Mouse (Mus musculus) CH12.LX (cell line): ENCODE measurements around the gene Slc45a3. TPM values are rescaled to one million over a fixed set of nuclear protein-coding genes. Genes with fewer than 3 reads are reported as not detected.

ENCODE experiments used
- DNase-seq: peaks from one replicate; pipeline ENCODE4 v3.0.0-alpha.2; 2013; ENCODE audit errors: extremely low read depth
- H3K27ac ChIP-seq: 2 replicates; pipeline ENCODE4 v1.5.1; 2012; ENCODE audit warnings: low read depth, mild to moderate bottlenecking, control low read depth, moderate library complexity; ENCODE audit not compliant: insufficient read depth
- H3K27me3 ChIP-seq: replicated peaks from 2 replicates; pipeline ENCODE3; 2012; ENCODE audit warnings: inconsistent platforms
- H3K36me3 ChIP-seq, 2 experiments: replicated peaks in 1 of 2; 2 replicates each; pipeline versions ENCODE3 to v1.6.1; 2012; ENCODE audit warnings: inconsistent platforms in 1 of 2, low read length in 1 of 2, mild to moderate bottlenecking in 1 of 2, mixed read lengths in 1 of 2, moderate library complexity in 1 of 2; ENCODE audit not compliant: control insufficient read depth in 1 of 2, insufficient read depth in 1 of 2
- H3K4me1 ChIP-seq, 2 experiments: 2 replicates each; pipeline ENCODE4 v1.6.1; 2012; ENCODE audit warnings: inconsistent platforms in 1 of 2, moderate library complexity in 1 of 2; ENCODE audit not compliant: insufficient read depth in 2 of 2, control insufficient read depth in 1 of 2
- H3K4me2 ChIP-seq: 2 replicates; pipeline ENCODE4 v1.6.1; 2012; ENCODE audit warnings: low read depth, mild to moderate bottlenecking, control low read depth; ENCODE audit not compliant: poor library complexity, insufficient read depth, severe bottlenecking
- H3K4me3 ChIP-seq, 3 experiments: fragments of 150-350 bp in 1 of 3; sonication (generic) in 1 of 3; replicated peaks in 1 of 3; 2 replicates each; pipeline versions ENCODE3 to v1.5.1; 2011 to 2012; ENCODE audit warnings: low read depth in 2 of 3, low read length in 2 of 3, mild to moderate bottlenecking in 2 of 3, moderate library complexity in 2 of 3, control low read depth in 1 of 3, improper control_type of control experiment in 1 of 3, inconsistent platforms in 1 of 3, mixed read lengths in 1 of 3; ENCODE audit not compliant: poor library complexity in 1 of 3
- H3K79me2 ChIP-seq: replicated peaks from 2 replicates; pipeline ENCODE4 v1.6.1; 2012; ENCODE audit warnings: mild to moderate bottlenecking, moderate library complexity; ENCODE audit not compliant: control insufficient read depth, poor library complexity, insufficient read depth, severe bottlenecking; ENCODE audit errors: extremely low read depth
- H3K9ac ChIP-seq: 2 replicates; pipeline ENCODE4 v1.6.1; 2012; ENCODE audit warnings: low read depth, mild to moderate bottlenecking, control low read depth, moderate library complexity; ENCODE audit not compliant: insufficient read depth
- H3K9me3 ChIP-seq: replicated peaks from 2 replicates; pipeline ENCODE3; 2012; ENCODE audit warnings: low read length, inconsistent platforms, mixed read lengths
- BHLHE40 ChIP-seq: IDR thresholded peaks from 2 replicates; pipeline ENCODE4 v1.6.1; 2011; ENCODE audit warnings: mild to moderate bottlenecking, low read depth, low read length, improper control_type of control experiment
- CHD1 ChIP-seq: IDR thresholded peaks from 2 replicates; pipeline ENCODE4 v1.6.1; 2012; ENCODE audit warnings: low read depth, low read length, improper control_type of control experiment, inconsistent platforms
- CHD2 ChIP-seq: IDR thresholded peaks from 2 replicates; pipeline ENCODE4 v1.6.1; 2011; ENCODE audit warnings: low read length, improper control_type of control experiment
- CTCF ChIP-seq, 2 experiments: IDR thresholded peaks in 1 of 2; conservative IDR thresholded peaks in 1 of 2; 2 replicates each; pipeline ENCODE4 v1.5.1; 2011 to 2012; ENCODE audit warnings: low read depth in 2 of 2, low read length in 2 of 2, improper control_type of control experiment in 1 of 2, inconsistent platforms in 1 of 2, mild to moderate bottlenecking in 1 of 2, moderate library complexity in 1 of 2
- E2F4 ChIP-seq: IDR thresholded peaks from 2 replicates; pipeline ENCODE4 v1.6.1; 2011; ENCODE audit warnings: low read depth, low read length, improper control_type of control experiment; ENCODE audit not compliant: insufficient replicate concordance
- ELF1 ChIP-seq: IDR thresholded peaks from 2 replicates; pipeline ENCODE4 v1.6.1; 2014; ENCODE audit warnings: low read depth, mild to moderate bottlenecking, inconsistent platforms, low read length, improper control_type of control experiment
- EP300 ChIP-seq: IDR thresholded peaks from 2 replicates; pipeline ENCODE4 v1.6.1; 2011; ENCODE audit warnings: low read length, improper control_type of control experiment
- ETS1 ChIP-seq: conservative IDR thresholded peaks from 2 replicates; pipeline ENCODE4 v1.6.1; 2012; ENCODE audit warnings: low read depth, mild to moderate bottlenecking, inconsistent platforms, low read length, improper control_type of control experiment, moderate library complexity
- GABPA ChIP-seq: IDR thresholded peaks from 2 replicates; pipeline ENCODE4 v1.6.1; 2012; ENCODE audit warnings: low read depth, low read length, improper control_type of control experiment, inconsistent platforms; ENCODE audit not compliant: insufficient replicate concordance
- HCFC1 ChIP-seq: IDR thresholded peaks from 2 replicates; pipeline ENCODE4 v1.6.1; 2012; ENCODE audit warnings: low read depth, mild to moderate bottlenecking, inconsistent platforms, low read length, improper control_type of control experiment
- IRF4 ChIP-seq: IDR thresholded peaks from 2 replicates; pipeline ENCODE4 v1.6.1; 2014; ENCODE audit warnings: low read depth, mild to moderate bottlenecking, inconsistent platforms, low read length, improper control_type of control experiment
- JUN ChIP-seq: IDR thresholded peaks from 2 replicates; pipeline ENCODE4 v1.6.1; 2011; ENCODE audit warnings: low read depth, mild to moderate bottlenecking, low read length, improper control_type of control experiment, moderate library complexity; ENCODE audit not compliant: insufficient read depth
- JUND ChIP-seq: conservative IDR thresholded peaks from 2 replicates; pipeline ENCODE4 v1.6.1; 2011; ENCODE audit warnings: low read depth, low read length, improper control_type of control experiment
- KAT2A ChIP-seq: IDR thresholded peaks from 2 replicates; pipeline ENCODE4 v1.6.1; 2012; ENCODE audit warnings: low read length, improper control_type of control experiment, inconsistent platforms; ENCODE audit not compliant: insufficient replicate concordance
- MAFK ChIP-seq: IDR thresholded peaks from 2 replicates; pipeline ENCODE4 v1.6.1; 2011; ENCODE audit warnings: low read length, improper control_type of control experiment; ENCODE audit not compliant: insufficient replicate concordance
- MAX ChIP-seq: IDR thresholded peaks from 2 replicates; pipeline ENCODE4 v1.6.1; 2011; ENCODE audit warnings: low read length, improper control_type of control experiment
- MAZ ChIP-seq: IDR thresholded peaks from 2 replicates; pipeline ENCODE4 v1.6.1; 2012; ENCODE audit warnings: low read depth, mild to moderate bottlenecking, inconsistent platforms, low read length, improper control_type of control experiment, moderate library complexity
- MEF2A ChIP-seq: IDR thresholded peaks from 2 replicates; pipeline ENCODE4 v1.6.1; 2014; ENCODE audit warnings: low read depth, mild to moderate bottlenecking, inconsistent platforms, low read length, improper control_type of control experiment, borderline replicate concordance
- MXI1 ChIP-seq: IDR thresholded peaks from 2 replicates; pipeline ENCODE4 v1.6.1; 2011; ENCODE audit warnings: mild to moderate bottlenecking, low read depth, low read length, improper control_type of control experiment
- MYC ChIP-seq: IDR thresholded peaks from 2 replicates; pipeline ENCODE4 v1.6.1; 2011; ENCODE audit warnings: low read depth, mild to moderate bottlenecking, improper control_type of control experiment, low read length
- NELFE ChIP-seq: IDR thresholded peaks from 2 replicates; pipeline ENCODE4 v1.6.1; 2011; ENCODE audit warnings: low read depth, low read length, improper control_type of control experiment
- NRF1 ChIP-seq: IDR thresholded peaks from 2 replicates; pipeline ENCODE4 v1.6.1; 2014; ENCODE audit warnings: low read depth, mild to moderate bottlenecking, inconsistent platforms, low read length, improper control_type of control experiment, moderate library complexity
- PAX5 ChIP-seq: IDR thresholded peaks from 2 replicates; pipeline ENCODE4 v1.6.1; 2012; ENCODE audit warnings: low read length, inconsistent platforms, mixed read lengths
- POLR2A ChIP-seq: IDR thresholded peaks from 2 replicates; pipeline ENCODE4 v1.6.1; 2011; ENCODE audit warnings: low read depth, mild to moderate bottlenecking, improper control_type of control experiment, low read length
- POLR2AphosphoS2 ChIP-seq: IDR thresholded peaks from 2 replicates; pipeline ENCODE4 v1.6.1; 2011; ENCODE audit warnings: low read depth, low read length, improper control_type of control experiment
- RAD21 ChIP-seq: IDR thresholded peaks from 2 replicates; pipeline ENCODE4 v1.6.1; 2011; ENCODE audit warnings: low read depth, mild to moderate bottlenecking, low read length, improper control_type of control experiment, moderate library complexity
- RCOR1 ChIP-seq: conservative IDR thresholded peaks from 2 replicates; pipeline ENCODE4 v1.6.1; 2012; ENCODE audit warnings: low read depth, mild to moderate bottlenecking, inconsistent platforms, low read length, improper control_type of control experiment
- SIN3A ChIP-seq: IDR thresholded peaks from 2 replicates; pipeline ENCODE4 v1.6.1; 2012; ENCODE audit warnings: low read length, improper control_type of control experiment, inconsistent platforms
- SMC3 ChIP-seq: IDR thresholded peaks from 2 replicates; pipeline ENCODE4 v1.6.1; 2011; ENCODE audit warnings: low read depth, low read length, improper control_type of control experiment
- TBP ChIP-seq: conservative IDR thresholded peaks from 2 replicates; pipeline ENCODE4 v1.6.1; 2011; ENCODE audit warnings: low read depth, low read length, improper control_type of control experiment
- TCF12 ChIP-seq: IDR thresholded peaks from 2 replicates; pipeline ENCODE4 v1.6.1; 2014; ENCODE audit warnings: low read depth, mild to moderate bottlenecking, inconsistent platforms, low read length, improper control_type of control experiment
- UBTF ChIP-seq: IDR thresholded peaks from 2 replicates; pipeline ENCODE4 v1.6.1; 2012; ENCODE audit warnings: low read depth, mild to moderate bottlenecking, inconsistent platforms, low read length, improper control_type of control experiment, moderate library complexity
- USF1 ChIP-seq: IDR thresholded peaks from 2 replicates; pipeline ENCODE4 v1.6.1; 2014; ENCODE audit warnings: low read depth, mild to moderate bottlenecking, inconsistent platforms, low read length, improper control_type of control experiment
- USF2 ChIP-seq: conservative IDR thresholded peaks from 2 replicates; pipeline ENCODE4 v1.6.1; 2011; ENCODE audit warnings: low read depth, low read length, improper control_type of control experiment
- ZC3H11A ChIP-seq: IDR thresholded peaks from 2 replicates; pipeline ENCODE4 v1.6.1; 2012; ENCODE audit warnings: low read depth, mild to moderate bottlenecking, inconsistent platforms, low read length, improper control_type of control experiment
- ZKSCAN1 ChIP-seq: IDR thresholded peaks from 2 replicates; pipeline ENCODE4 v1.6.1; 2012; ENCODE audit warnings: low read depth, inconsistent platforms, low read length, improper control_type of control experiment, borderline replicate concordance
- ZMIZ1 ChIP-seq: IDR thresholded peaks from 2 replicates; pipeline ENCODE4 v1.6.1; 2012; ENCODE audit warnings: low read depth, mild to moderate bottlenecking, inconsistent platforms, low read length, improper control_type of control experiment
- ZNF384 ChIP-seq: IDR thresholded peaks from 2 replicates; pipeline ENCODE4 v1.6.1; 2012; ENCODE audit warnings: low read depth, low read length, improper control_type of control experiment, inconsistent platforms
- dilution Hi-C: fragments of 300-500 bp; cut with MboI; formaldehyde crosslinking; loops from 2 replicates; pipeline ENCODE4 v1.14.3; 2020; ENCODE audit warnings: low sequenced_read_pairs; ENCODE audit not compliant: extremely low pct_unique_long_range_greater_than_20kb, extremely low pct_ligation_motif_present
- in situ Hi-C: fragments of 300-500 bp; cut with MboI; formaldehyde crosslinking; loops from 3 replicates; pipeline ENCODE4 v1.14.3; 2019; ENCODE audit warnings: low sequenced_read_pairs, low pct_ligation_motif_present, low pct_unique_long_range_greater_than_20kb, mixed read lengths
- polyA plus RNA-seq: library from polyadenylated mRNA; unstranded; fragments of >175 nt; gene quantifications from 2 replicates; pipeline ENCODE4 v1.2.1, GENCODE M21; 2012; ENCODE audit warnings: low read depth; ENCODE audit not compliant: insufficient read length
- total RNA-seq, 2 experiments: library from RNA; depleted of rRNA; stranded (reverse); fragments of 300-350 nt in 1 of 2; fragments of >200 nt in 1 of 2; gene quantifications; 2 replicates each; pipeline ENCODE4 v1.2.3; 2012 to 2014

The Slc45a3 gene
- total and polyA plus RNA-seq, 3 experiments = 0.16 to 0.47 (median 0.20) TPM

DNA sequence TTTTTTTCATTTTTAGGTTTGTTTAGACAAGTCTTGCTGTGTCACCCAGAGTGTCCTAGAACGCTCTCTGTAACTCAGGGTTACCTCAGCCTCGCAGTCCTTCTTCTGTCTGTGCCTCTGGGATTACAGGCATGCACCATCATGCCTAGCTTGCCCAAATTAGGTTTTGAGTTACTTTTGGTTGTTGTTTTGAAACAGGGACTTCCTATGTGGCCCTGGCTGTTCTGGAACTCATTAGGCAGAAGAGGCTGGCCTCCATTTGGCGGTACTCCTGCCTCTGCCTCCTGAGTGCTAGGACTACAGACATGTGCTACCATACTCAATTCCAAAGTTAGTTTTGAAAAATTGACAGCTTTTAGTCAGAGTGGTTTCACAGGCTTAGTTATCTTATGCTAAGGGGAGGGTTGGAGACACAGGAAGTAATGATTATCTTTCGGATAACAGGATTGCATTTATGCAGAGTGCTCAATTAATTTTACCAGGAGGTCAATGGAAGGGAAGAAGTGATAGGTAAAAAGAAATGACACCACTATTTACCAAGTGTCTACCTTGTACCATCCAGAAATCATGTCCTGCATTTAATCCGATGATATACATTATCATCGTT, 41.9 kb downstream of the Slc45a3 start:
- peak; percentile 39 for DNase-seq
- Histone ChIP-seq H3K27me3 (no peaks in the 10 kb centered on the region), H3K4me2 (no peak overlapping the region), H3K79me2 (peaks cover 14% of the 10 kb centered on the region), H3K4me1 (peaks cover 18 to 47% of the 10 kb centered on the region in 2 experiments; a peak in 3 of 4 replicates), H3K4me3 (no peak overlapping the region), H3K36me3 (no peaks in the 10 kb centered on the region), H3K9me3 (no peaks in the 10 kb centered on the region), H3K9ac (no peak overlapping the region), H3K27ac (peak overlapping the region; percentile 82)
- dilution Hi-C loops (no loop called here), in situ Hi-C loops (loop anchor here (5.0 kb wide), 2 partner anchors 38 to 103 kb away; no protein-coding TSS in a partner anchor)
- no peak for TF ChIP-seq NRF1
- TF ChIP-seq UBTF = no peak
- TF ChIP-seq USF2 = no peak
- no peak for TF ChIP-seq ZC3H11A
- TF ChIP-seq IRF4 = peak; percentile 63
- no peak for TF ChIP-seq RCOR1
- TF ChIP-seq MXI1 = no peak
- TF ChIP-seq RAD21 = no peak
- no peak for TF ChIP-seq CHD2
- TF ChIP-seq CTCF (conservative IDR thresholded peaks at IDR 0.05 in 1 of 2, IDR thresholded peaks at IDR 0.05 in 1 of 2; ENCODE audit: low read depth in 2 of 2, low read length in 2 of 2) = no peak
- no peak for TF ChIP-seq HCFC1
- no peak for TF ChIP-seq ZMIZ1
- no peak for TF ChIP-seq JUN
- TF ChIP-seq MEF2A = peak; percentile 69
- no peak for TF ChIP-seq PAX5
- no peak for TF ChIP-seq KAT2A
- TF ChIP-seq SIN3A = no peak
- no peak for TF ChIP-seq SMC3
- TF ChIP-seq POLR2AphosphoS2 = no peak
- no peak for TF ChIP-seq ZKSCAN1
- no peak for TF ChIP-seq GABPA
- no peak for TF ChIP-seq ELF1
- TF ChIP-seq CHD1 = peak; percentile 95
- no peak for TF ChIP-seq MAZ
- TF ChIP-seq ZNF384 = no peak
- peak; percentile 34; the same call in 1 of the 2 replicates for TF ChIP-seq TCF12
- no peak for TF ChIP-seq USF1
- no peak for TF ChIP-seq ETS1
- no peak; the same call in 1 of the 2 replicates for TF ChIP-seq MAX
- TF ChIP-seq BHLHE40 = peak; percentile 55; the same call in 1 of the 2 replicates
- no peak for TF ChIP-seq MAFK
- TF ChIP-seq EP300 = peak; percentile 17; the same call in 1 of the 2 replicates
- TF ChIP-seq TBP = 0 out of 2 replicates have a peak, but pooled peaks have one; percentile 25
- TF ChIP-seq JUND = no peak
- TF ChIP-seq POLR2A = no peak
- TF ChIP-seq MYC = no peak
- TF ChIP-seq NELFE = no peak
- TF ChIP-seq E2F4 = no peak
